Mouse (Mus musculus): ENCODE results near the gene Prkn.

- TF ChIP-seq CTCF (IDR thresholded peaks at IDR 0.05) = no peak
- no peak for TF ChIP-seq POLR2A (IDR thresholded peaks at IDR 0.05; ENCODE audit: insufficient read depth, low read depth, low read length)
These were observed 1004.3 kb downstream of the Prkn start for GRCm38 (mm10) chr17:11844436-11844835.
